Mouse (Mus musculus) erythroblast, embryonic 14.5 days (primary cell): Measurements from ENCODE around the gene F9. TPM values are rescaled to one million over a fixed set of nuclear protein-coding genes. Genes with fewer than 3 reads are reported as not detected.

Experiments
- H3K27me3 ChIP-seq: 2 replicates; pipeline ENCODE4 v1.6.1; 2012; ENCODE audit warnings: inconsistent platforms; ENCODE audit not compliant: control insufficient read depth
- H3K36me3 ChIP-seq: 2 replicates; pipeline ENCODE4 v1.6.1; 2012; ENCODE audit warnings: mild to moderate bottlenecking, inconsistent platforms; ENCODE audit not compliant: control insufficient read depth
- H3K4me1 ChIP-seq: 2 replicates; pipeline ENCODE4 v1.6.1; 2012; ENCODE audit warnings: inconsistent platforms; ENCODE audit not compliant: control insufficient read depth
- H3K4me3 ChIP-seq: replicated peaks from 2 replicates; pipeline ENCODE3; 2012; ENCODE audit warnings: moderate library complexity, mild to moderate bottlenecking, inconsistent platforms
- H3K9me3 ChIP-seq: 2 replicates; pipeline ENCODE4 v1.6.1; 2012; ENCODE audit warnings: low read length, inconsistent platforms, mixed read lengths; ENCODE audit not compliant: control insufficient read depth
- GATA1 ChIP-seq: IDR thresholded peaks from 2 replicates; pipeline ENCODE4 v1.6.1; 2012; ENCODE audit warnings: low read length, inconsistent platforms, mixed read lengths
- TAL1 ChIP-seq: IDR thresholded peaks from 3 replicates; pipeline ENCODE4 v1.6.1; 2012; ENCODE audit warnings: low read length, inconsistent platforms, mixed read lengths
- polyA plus RNA-seq: library from polyadenylated mRNA; stranded (reverse); fragments of >175 nt; gene quantifications from 2 replicates; pipeline ENCODE4 v1.2.3, GENCODE M21; 2012

F9 gene
- polyA plus RNA-seq, 1 experiment: not detected

DNA sequence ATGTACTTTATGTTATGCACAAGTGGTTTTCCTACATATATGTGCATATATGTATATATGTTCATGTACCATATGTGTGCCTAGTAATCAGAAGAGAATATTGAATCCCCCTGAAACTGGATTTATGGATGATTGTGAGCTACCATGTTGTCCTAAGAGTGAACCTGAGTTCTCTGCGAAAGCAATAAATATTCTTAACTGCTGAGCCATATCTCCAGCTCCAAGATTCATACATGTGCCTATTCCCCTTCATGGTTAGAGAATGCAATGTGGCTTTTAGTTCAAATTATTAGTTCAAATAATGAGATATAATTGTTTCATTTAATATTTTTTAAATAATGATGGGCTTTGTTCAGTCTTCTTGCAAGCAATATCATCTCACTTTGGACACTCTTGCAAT, 55.5 kb downstream of the F9 start:
- H3K36me3 ChIP-seq: no peaks in the 10 kb centered on the region
- no peaks in the 10 kb centered on the region; the same call in 1 of the 2 replicates for H3K27me3 ChIP-seq
- peaks cover 6% of the 10 kb centered on the region for H3K9me3 ChIP-seq
- no peaks in the 10 kb centered on the region for H3K4me1 ChIP-seq
- TF ChIP-seq TAL1 (no peak), GATA1 (no peak)
- no peak overlapping the region for H3K4me3 ChIP-seq

DNA sequence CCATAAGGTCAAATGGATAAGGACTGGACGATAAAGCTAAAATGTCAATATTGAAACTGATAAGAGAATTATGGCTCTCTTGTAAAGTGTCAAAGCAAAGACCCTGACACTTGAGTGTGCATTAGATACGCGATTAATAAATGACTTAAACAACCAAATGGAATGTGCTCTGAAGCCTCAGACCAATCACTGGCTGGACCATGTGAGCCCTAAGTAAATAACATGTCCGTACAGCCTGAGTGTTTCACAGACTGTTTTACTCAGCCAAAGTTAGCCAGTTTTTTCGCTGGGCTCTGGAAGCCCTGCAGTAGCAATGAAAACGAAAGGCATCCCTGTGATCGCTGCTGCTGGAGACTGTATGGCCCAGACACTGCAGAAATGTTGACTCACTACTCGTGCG, 55.9 kb downstream of the F9 start:
- H3K9me3 ChIP-seq: peaks cover 6% of the 10 kb centered on the region
- no peaks in the 10 kb centered on the region for H3K36me3 ChIP-seq
- no peaks in the 10 kb centered on the region; the same call in 1 of the 2 replicates for H3K27me3 ChIP-seq
- no peak overlapping the region for H3K4me3 ChIP-seq
- TF ChIP-seq GATA1 (no peak), TAL1 (no peak)
- no peaks in the 10 kb centered on the region for H3K4me1 ChIP-seq

DNA sequence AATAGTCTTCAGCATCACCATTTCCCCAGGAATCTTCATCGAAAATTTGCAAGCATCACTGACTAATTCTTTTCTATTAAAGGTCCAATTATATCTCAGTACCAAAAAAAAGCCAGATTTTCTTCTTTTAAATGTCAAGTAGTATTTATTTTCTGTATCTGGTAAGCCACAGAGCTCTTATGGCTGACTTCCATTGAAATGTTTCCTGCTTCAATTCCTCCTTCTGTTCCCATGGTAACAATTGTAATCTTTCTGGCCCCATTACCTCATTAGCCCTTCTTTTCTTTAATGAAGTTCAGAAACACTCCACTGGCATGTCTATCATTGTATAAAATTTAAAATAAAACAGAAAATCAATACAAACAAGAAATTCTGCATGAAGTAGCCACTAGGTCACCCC, 76.1 kb downstream of the F9 start:
- no peaks in the 10 kb centered on the region for H3K27me3 ChIP-seq
- no peaks in the 10 kb centered on the region for H3K36me3 ChIP-seq
- H3K9me3 ChIP-seq: no peaks in the 10 kb centered on the region
- TF ChIP-seq GATA1 (no peak), TAL1 (no peak)
- H3K4me1 ChIP-seq: no peaks in the 10 kb centered on the region
- H3K4me3 ChIP-seq: no peak overlapping the region

Other genes with a start within 250 kb of the F9 start
- gene Mcf2, start 179.6 kb downstream of the F9 start, polyA plus RNA-seq: not detected in 2 replicates